Mouse (Mus musculus): ENCODE measurements around the gene Asic2. TPM values are rescaled to one million over a fixed set of nuclear protein-coding genes. Genes with fewer than 3 reads are reported as not detected.
A peak's percentile ranks its signal among the peaks of the same experiment; 100 is the strongest.
"Not testable (repeated sequence)": the region's sequence is repeated elsewhere in the genome, so short reads cannot be mapped to it uniquely, and the experiment has no call there.

The Asic2 gene
- total RNA-seq, 2 experiments from 2014 or later = 0.10 TPM; not detected in 1

- no peak for DNase-seq (ENCODE audit: low spot score in 2 of 2)
Observed at GRCm38 (mm10) chr11:81369497-81370425, 598.5 kb downstream of the Asic2 start.

- no peak for DNase-seq (ENCODE audit: low spot score in 2 of 2)
Observed at GRCm38 (mm10) chr11:81364442-81364841, 603.8 kb downstream of the Asic2 start.

DNA sequence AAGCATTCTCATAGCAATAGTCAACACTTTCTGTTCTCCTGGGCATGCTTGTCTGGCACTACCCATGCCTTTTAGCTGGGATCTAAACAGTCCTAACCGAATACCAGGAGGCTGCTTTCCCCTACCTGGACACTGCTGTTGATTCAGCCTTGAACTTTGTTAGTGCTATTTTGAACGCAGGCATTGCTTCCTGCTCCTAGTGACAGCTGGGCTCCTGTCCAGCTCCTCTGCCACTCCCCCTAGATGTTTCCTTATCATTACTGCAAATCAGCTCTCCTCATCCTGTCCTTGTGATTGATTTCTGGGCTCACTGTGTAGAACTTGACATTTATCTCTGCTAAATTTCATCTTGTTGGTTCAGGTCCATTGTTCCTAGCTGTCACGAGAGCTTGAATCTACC lies 605.8 kb downstream of the Asic2 start:
- DNase-seq (ENCODE audit: low spot score in 2 of 2) = no peak

DNA sequence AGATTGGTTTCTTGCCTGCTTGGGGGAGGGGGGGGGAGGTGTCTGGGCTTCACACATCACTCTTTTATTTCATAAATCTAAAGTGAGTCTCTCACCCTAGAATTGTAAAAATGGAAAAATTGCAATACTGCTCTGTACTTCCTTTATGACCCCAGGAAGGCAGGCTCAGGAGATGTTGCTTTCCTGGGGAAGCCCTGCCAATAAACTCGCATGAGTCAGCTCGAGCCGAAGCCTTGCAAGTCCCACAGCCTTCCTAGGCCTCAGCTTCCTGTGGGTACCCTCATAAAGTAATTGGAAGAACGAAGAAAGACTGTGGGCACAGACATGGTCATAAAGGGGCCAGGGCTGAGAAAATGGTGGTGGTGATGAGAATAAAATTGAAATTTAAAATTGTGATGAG lies 607.2 kb downstream of the Asic2 start:
- DNase-seq (ENCODE audit: low spot score in 2 of 2) = no peak

- DNase-seq (ENCODE audit: low spot score in 2 of 2) = not testable (repeated sequence)
Observed at GRCm38 (mm10) chr11:81350498-81350897, 617.8 kb downstream of the Asic2 start.

DNA sequence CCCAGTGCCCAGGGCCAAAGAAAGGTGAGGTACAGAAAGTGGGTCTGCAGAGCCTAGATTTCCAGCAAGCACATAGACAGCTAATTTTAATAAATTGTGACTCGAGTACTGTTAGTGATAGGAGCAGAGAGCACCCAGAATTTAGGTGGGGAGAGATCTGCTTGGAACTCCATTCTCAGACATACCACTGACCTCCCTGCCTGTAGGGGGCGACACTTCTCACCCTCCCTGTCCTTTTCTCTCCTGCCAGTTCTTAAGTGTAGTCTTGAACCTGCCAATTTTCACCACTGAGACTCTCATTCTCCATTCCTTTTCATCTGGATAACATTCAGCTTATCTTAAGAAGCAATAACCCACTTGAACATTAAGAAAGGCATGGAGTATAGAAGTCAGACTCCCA lies 636.3 kb downstream of the Asic2 start:
- DNase-seq (ENCODE audit: low spot score in 2 of 2) = no peak

DNA sequence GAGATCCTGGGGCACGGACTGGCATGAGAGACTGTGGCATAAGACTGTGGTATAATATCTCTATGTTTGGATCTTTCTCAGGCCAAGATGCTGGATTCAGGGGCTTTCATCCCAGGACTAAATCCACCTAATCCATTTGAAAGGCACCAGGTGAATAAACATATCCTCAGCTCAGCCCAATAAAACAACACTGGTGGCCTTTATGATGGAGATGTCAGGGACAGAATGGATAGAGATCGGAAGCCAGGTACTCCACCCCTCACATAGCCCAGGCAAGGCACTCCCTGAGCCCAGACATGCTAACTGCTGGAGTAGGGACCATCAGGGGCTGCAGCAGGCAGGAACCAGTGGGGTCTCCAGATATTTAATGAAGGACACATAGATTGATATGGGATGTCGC lies 637.3 kb downstream of the Asic2 start:
- no peak for DNase-seq (ENCODE audit: low spot score in 2 of 2)

DNA sequence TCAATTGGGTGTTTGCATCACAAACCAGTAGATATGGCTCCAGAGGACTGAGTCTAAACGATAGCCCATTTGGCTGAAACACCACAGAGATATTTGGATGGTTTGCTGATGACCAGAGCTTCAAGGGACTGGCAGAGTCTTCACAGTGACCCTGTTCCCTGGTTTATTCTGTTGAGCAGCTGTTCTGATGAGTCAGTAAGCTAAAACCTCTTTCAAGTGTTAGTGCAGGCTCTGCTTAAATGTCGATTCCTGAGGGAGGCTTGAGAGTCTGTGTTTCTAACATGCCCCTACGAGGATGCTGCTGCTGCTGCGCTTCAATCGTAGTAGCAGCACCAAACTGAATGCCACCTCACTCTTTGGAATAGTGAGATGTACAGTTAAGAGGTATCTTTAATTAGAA lies 640.2 kb downstream of the Asic2 start:
- no peak for DNase-seq (ENCODE audit: low spot score in 2 of 2)

DNA sequence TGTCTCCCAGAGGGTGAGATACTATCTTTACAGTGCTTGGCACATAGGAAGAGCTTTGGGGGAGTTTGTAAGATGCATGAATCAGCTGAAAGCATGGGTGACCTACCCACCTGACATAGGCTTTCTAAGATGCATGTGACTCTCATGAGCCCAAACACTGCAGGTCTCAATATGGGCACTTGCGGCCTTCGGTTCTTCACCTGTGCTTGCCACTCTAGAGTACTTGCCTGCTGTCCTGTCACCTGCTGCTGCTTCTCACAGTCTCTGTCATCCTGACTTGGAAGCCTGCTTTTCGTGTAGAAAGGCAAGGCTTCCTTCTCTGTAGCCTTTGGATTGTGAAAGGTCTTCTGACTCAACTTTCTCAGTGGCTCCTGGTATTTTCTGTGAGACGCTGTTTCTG lies 645.1 kb downstream of the Asic2 start:
- DNase-seq (ENCODE audit: low spot score in 2 of 2) = peak in 1 of 2 experiments; percentile 9

- DNase-seq (ENCODE audit: low spot score in 2 of 2) = no peak
Observed at GRCm38 (mm10) chr11:81322466-81322865, 645.8 kb downstream of the Asic2 start.

- no peak for DNase-seq (ENCODE audit: low spot score in 2 of 2)
Observed at GRCm38 (mm10) chr11:81290041-81290440, 678.2 kb downstream of the Asic2 start.

- DNase-seq (ENCODE audit: low spot score in 2 of 2) = no peak
Observed at GRCm38 (mm10) chr11:81283185-81283584, 685.1 kb downstream of the Asic2 start.

DNA sequence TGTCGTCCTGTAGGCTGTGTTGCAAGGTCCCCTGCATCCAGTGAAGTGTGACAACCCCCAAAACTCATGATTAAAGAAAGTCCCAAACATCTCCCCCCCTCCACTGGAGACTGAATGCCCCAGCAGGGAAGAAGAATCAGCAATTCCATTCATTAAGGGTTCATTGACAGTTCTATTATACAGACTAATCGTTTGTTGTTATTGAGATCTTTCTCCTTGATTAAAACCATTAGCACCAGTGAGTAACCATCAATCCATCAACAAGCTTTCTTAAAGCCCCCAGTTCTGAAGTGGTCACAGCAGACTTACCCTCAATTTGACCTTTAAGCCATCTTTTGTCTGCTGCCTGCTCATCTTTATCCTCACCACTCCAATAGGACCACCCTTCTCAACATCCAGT lies 688.2 kb downstream of the Asic2 start:
- DNase-seq (ENCODE audit: low spot score in 2 of 2) = no peak

GRCm38 (mm10) chr11:81277406-81277805 lies 690.9 kb downstream of the Asic2 start:
- DNase-seq (ENCODE audit: low spot score in 2 of 2) = no peak

GRCm38 (mm10) chr11:81272677-81273418 lies 695.4 kb downstream of the Asic2 start:
- no peak for DNase-seq (ENCODE audit: low spot score in 2 of 2)

- no peak for DNase-seq (ENCODE audit: low spot score in 2 of 2)
Observed at GRCm38 (mm10) chr11:81271422-81271821, 696.8 kb downstream of the Asic2 start.

- no peak for DNase-seq (ENCODE audit: low spot score in 2 of 2)
Observed at GRCm38 (mm10) chr11:81270518-81270917, 697.7 kb downstream of the Asic2 start.

GRCm38 (mm10) chr11:81263757-81264156 lies 704.5 kb downstream of the Asic2 start:
- no peak for DNase-seq (ENCODE audit: low spot score in 2 of 2)

DNA sequence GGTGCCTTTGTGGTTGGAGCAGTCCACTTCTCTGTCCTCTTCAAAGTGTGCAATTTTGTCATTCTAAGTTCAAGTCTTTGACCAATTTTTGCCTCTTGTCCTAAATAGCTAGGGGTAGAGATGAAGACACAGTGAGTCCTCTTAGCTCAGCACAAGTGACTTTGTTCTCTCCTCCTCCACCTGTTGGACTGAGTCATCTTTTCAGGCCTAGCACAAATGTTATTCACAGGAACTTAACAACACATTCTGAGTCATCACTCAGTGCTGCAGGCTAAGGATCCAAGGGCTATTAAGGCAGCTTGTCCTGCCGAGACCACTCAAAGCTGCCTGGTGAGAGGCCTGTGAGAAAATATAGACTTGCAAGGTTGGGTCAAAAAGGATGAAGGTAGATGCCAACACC lies 705.1 kb downstream of the Asic2 start:
- no peak for DNase-seq (ENCODE audit: low spot score in 2 of 2)

GRCm38 (mm10) chr11:81261259-81261658 lies 707.0 kb downstream of the Asic2 start:
- DNase-seq (ENCODE audit: low spot score in 2 of 2) = no peak

GRCm38 (mm10) chr11:81241183-81241582 lies 727.1 kb downstream of the Asic2 start:
- not testable (repeated sequence) for DNase-seq (ENCODE audit: low spot score in 2 of 2)

GRCm38 (mm10) chr11:81239966-81240681 lies 728.1 kb downstream of the Asic2 start:
- no peak for DNase-seq (ENCODE audit: low spot score in 2 of 2)

Measured in gastrocnemius, postnatal 4 days (tissue).